Mouse (Mus musculus): ENCODE measurements at regions not wholly inside any gene's neighbourhood (a gene's known extent, or its start where the extent isn't known, plus 50 kb on each side); places are given as distances from the start of the nearest gene placed in this dataset.

DNA sequence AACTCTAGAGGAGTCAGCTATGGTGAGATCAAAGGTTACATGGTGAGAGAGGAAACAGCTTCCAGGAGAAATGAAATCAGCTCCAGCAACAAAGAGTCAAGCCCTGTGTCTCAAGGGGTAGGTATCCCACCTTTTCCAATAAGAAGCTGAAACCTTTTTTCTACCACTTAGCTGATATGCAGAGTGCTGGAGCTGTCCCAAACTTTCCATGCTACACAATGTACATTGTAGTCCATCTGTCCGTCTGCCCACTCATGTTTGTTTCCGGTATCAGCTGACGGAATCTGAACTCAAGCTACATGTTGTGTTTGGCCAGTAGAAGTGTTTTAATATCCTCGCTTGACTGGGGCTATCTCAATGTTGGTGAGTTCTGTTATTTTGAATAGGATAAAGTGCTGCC lies 83.6 kb upstream of the Ngf start:
- DNase-seq (ENCODE audit: low read depth, low spot score): no peak

DNA sequence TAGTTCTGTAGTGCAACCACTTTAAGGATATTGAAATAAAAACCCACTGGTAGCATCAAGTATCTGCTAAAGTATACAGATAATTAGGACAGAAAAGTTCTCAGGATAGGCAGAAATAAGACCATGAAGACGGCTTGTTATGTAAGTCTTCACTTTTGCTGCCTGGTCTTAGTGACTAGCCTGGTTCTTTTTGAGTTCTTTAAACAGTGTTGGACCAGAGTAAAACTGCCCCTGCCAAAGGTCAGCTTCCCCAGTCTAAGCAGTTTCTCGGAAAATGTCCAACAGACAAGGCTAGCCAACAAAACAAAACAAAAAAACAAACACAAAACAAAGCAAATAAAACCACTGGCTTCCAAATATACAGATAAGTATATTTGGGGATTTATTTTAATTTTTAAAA lies 85.1 kb upstream of the Ngf start:
- DNase-seq (ENCODE audit: low read depth, low spot score): no peak

DNA sequence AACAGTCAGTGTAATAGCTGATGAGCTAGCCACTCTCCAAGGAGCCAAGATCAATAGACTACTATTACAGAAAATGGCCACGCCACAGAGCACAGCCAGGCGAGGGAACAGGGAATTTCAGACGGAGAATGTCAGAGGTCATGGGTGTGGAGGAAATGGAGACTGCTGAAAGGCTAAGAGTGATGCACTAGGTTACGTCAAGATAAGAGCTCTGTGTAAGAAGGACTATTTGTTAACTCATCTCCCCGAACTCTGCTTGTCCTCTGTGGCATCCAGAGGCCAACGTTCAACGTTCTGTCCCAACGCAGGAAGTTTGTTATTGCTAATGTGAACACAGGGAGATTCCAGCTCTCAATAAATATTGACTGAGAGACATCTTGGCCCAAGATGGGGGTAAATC lies 86.0 kb upstream of the Ngf start:
- DNase-seq (ENCODE audit: low read depth, low spot score): no peak

DNA sequence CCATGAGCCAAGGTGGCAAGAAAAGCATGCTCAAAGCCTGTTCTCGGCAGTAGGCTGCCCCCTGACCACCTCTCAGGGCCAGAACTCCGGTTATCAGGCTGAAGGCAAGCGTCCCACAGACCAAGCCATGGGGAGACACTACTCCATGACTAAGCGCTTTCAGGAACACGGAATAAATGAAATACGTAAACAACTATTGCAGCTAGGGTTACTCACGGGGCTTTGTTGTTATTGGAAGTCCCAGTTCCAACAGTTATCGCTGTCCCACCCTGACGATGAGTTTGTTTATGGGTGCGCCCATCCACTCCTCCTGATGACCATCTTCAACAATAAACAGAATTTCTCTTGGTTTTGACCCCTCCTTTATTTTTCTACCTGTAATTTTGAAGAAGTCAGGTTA lies 88.0 kb upstream of the Ngf start:
- DNase-seq (ENCODE audit: low read depth, low spot score): no peak

DNA sequence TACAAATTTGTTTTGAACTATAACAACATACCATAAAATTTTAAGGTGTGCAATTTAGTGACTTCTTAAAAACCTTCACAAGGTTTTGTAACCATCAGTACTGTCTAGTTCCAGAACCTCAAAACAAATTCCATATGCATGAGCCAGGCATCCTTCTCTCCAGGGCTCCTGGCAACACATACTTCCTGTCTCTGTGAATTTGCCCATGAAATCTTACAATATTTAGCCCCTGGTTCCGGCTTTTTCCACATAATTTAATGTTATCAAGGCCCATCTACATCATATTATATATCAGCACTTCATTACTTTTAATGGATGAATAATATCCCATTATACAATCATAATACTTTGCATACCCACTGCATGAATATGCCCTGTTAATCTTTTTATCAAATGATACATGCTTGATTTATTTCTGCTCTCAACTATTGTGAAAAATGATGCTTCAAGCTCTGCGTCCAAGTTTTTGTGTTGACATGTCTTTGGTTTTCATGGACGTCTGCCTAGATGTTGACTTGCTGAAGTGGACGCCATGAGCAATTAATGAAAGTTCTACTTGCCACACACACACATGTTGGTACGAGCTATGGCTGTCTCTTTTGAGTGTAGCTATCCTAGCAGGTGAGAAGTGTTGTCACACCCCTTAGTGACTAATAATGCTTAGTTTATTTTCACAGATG lies 95.2 kb upstream of the Ngf start:
- DNase-seq (ENCODE audit: low read depth, low spot score): no peak

DNA sequence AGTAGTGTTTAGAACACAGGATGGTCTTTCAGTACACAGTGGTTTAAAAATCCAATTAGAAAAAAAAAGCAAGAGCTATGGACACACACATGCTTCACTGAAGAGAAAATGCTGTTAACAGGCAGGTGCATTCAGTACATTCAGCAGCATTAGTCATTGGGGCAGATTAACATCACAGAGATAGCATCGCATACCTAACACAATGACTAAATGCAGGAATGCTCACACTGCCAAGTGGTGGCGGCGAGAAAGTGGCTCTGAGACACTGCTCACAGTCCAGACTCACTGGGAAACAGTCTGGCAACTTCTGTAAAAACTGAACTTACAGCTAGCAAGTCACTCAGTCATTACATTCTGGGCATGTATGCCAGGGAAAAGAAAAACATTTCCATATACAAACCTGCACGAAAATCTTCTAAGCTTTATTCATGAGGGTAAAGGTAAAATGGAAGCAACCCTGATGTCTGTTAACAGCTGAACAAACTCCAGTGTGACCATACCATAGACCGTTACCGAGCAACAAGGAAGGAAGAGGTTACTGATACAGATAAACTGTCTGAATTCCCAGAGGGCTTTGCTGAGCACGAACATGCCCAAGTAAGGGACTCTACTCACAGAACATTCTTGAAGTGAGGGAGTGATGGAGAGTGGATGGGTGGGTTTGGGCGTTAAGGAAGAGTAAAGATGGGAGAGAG lies 97.4 kb upstream of the Ngf start:
- DNase-seq (ENCODE audit: low read depth, low spot score): no peak

DNA sequence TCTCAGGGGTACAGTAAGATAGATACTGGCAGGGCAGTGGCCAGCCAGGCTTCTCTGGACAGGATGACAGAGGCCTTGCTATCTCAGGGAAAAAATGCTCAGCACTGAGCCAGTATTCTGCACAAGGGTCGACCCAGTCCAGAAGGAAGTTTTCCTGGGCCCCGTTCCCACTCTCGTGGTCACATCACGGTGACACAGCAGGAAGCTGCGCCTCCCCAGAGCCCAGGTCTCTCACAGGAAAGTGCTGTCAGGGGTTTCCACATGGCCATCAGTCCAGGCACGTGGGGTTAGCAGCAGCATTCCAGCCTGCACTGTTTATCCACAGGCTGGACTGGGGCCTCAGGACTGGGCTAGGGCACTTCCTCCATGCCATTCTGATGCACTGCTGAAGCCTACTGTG lies 103.5 kb upstream of the Ngf start:
- no peak for DNase-seq (ENCODE audit: low read depth, low spot score)

DNA sequence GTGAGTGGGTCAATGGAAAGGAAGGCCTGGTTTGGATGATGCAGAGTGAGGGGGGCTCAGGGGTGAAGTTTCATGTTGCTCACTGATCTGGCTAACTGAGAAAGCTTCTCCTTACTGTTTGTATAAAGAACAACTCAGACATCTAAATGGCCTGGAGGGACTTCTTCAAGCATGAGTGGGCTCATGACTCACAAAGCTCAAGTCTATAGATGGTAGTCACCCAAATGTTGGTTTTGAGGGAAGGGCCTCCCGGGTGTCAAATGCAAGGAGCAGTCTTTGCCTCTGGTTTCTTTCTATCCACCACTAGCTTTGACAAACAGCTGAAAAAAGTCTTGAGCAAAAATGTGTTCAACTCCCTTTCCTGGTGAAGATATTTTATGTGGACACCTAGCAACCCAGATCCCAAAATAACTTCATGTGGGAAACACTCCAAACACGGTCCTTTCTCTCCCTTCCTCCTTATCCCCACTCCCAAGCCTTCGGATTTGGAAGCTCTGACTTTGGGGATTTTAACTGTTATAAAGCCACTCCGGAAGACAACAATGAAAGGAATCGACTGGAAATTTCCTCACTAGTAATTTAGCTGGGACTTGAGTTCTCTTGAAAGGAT lies 105.3 kb upstream of the Ngf start:
- DNase-seq (ENCODE audit: low read depth, low spot score): no peak

DNA sequence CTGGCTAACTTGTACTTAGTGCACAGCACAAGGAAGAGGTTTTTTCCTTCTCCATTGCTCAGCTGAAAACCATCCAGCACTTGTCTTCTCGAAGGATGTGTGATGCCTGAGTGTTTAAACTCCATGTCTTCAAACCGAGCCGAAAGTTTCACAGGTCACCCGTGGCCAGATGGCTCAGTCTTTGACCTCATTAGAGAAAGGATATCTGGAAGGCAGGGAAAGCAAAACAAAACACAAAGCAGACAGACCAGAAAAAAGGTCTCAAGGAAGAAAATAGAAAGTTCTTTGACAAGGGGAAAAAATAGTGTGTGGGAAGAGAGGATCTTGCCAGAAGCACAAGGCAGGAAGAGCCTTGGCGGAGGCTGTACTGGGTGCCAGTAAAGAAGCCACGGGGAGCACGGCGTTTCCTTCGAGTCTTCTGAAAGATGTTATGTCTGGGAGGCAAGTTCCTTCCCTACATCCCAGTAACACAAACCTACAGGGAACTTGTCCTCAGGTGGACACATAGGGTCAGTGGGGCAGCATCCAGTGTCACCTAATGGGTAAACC lies 108.9 kb upstream of the Ngf start:
- no peak for DNase-seq (ENCODE audit: low read depth, low spot score)

DNA sequence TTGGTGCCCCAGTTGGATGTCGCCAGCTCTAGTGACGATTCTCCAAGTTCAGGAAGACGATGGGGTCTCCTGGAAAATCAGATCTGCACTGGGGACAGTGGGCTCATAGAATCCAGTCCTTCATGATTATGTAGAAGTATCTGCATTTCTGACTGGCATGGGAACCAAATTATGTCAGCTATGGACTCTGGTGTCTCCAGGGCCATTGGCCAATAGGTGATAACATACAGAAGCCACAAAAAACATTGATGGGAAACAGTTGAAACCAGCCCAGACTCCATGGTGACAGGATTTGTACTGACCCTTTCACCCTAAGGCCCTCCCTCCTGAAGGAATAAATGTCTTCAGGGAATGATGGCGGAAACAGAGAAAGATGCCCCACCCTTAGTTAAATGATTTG lies 110.9 kb upstream of the Ngf start:
- DNase-seq (ENCODE audit: low read depth, low spot score): no peak

DNA sequence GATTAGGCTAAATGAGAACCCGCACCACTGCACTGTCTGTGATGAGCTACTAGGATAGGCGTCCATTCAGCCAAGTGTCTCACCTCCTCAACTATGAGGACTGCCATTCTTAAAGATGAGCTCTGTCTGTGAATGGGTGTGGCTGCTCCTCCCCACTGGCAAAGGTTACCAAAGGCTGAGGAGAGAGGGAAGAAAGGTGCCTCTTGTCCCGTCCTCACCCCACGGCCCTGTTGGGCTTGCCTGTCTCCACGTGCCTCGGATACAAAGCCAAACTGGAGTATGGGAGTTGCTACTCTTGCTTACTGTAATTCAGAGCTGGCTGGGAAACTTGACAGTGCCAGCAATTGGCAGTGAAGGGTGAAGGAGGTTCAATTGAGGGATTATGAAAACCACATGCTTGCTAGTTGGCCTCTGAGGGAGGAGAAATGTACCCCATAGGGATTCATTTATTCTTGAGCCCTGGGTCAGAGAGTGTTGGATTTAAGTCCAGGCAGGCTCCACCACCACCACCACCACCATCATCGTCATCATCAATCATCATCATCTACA lies 112.6 kb upstream of the Ngf start:
- no peak for DNase-seq (ENCODE audit: low read depth, low spot score)

DNA sequence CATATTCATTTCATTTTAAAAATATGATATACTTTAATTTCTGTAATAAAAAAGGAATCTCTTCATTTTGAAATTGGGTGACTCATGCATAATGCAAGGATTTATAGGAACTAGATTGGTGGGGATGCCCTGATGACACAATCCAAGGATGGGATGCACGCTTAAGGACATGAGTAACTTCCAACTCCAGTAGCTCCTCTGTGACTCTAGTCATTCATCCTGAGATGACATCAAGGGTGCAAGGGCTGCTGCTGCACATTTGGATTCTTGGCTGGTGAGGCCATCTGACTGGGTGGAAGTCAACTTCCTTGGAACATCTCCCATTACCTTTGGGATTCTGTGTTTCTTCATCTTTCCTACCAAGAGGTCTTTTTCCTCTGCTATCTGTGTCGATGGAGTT lies 114.4 kb upstream of the Ngf start:
- DNase-seq (ENCODE audit: low read depth, low spot score): no peak

DNA sequence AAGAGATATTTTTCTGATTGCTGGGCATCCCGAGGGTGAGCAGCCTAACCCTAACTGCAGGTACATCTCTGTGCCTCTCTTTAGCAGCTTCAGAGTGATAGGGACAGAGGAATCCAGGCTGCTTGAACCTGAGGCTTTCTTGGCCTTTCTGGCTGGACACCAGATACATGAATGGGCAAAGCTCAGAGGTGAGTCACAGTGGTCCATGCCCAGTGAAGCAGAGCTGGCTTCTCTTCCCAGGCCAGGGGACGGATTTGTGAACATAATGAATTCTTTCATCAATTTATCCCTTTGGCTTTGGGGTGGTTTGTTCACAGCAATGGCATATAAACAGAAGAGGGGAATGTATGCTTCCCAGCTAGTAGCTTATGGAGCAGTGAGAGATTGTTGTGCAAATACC lies 114.9 kb upstream of the Ngf start:
- DNase-seq (ENCODE audit: low read depth, low spot score): no peak

DNA sequence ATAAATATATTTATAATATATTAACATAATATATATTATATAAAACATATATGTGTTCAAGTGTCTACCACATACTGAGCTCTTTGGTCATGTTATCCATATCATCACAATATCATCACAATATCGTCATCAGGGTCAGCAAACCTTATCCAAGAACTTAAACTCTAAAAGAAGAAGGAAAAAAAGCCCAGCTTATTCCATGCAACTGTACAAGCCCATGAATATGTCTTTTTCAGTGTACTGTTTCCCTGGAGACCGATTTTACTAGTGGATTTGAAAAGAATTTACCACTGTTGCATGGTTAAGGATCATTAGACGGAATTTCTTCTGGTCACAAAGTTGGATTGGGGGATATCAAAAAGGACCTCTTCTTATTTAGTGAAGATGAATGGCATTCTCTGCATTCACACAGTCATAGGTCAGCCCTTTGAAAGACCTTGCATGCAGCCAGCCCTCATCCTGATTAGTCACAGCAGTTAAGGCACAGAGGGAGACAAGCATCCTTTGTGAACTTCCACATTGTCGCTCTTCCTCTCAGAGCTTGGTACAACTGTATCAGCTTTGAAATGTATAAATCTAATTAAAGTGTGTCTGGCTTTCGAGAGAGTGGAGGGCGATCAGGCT lies 116.3 kb upstream of the Ngf start:
- no peak for DNase-seq (ENCODE audit: low read depth, low spot score)

DNA sequence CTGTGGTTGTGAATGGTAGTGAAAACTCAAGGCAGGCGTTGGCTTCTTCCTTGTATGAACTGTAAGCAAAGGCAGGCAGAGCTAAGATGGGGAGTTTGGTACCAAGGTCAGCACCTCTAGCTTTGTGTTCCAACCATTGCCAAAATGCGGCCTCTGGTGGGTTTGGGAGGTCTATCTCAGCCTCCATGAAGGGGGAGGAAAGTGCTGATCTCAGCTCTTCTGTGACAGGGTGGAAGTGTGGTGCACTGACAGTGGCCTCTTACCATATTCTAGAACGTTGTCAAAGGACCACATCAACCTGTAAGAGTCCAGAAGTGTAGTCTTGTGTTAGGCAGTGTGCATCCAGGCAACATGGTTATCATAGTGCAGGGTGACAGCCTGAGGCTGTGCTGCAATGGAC lies 123.6 kb upstream of the Ngf start:
- no peak for DNase-seq (ENCODE audit: low read depth, low spot score)

DNA sequence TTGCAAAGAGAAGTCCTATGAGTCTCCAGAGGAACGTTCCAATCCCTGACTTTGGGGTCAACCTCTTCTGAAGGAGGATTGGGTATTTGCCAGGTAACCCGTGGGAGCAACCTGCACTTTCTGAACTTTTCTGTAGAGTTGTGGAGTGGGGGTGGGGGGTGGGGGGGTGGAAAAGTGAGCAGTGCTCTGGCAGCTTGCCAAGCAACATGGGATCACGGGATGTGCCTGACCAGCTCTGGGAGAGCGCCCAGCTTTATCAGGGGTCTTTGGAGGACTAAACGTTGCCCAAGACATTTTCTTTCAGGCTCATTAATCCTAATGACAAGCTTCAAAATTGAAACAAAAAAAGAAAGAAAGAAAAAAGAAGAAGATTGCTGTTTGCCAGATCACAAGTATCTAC lies 124.4 kb upstream of the Ngf start:
- DNase-seq (ENCODE audit: low read depth, low spot score): no peak

DNA sequence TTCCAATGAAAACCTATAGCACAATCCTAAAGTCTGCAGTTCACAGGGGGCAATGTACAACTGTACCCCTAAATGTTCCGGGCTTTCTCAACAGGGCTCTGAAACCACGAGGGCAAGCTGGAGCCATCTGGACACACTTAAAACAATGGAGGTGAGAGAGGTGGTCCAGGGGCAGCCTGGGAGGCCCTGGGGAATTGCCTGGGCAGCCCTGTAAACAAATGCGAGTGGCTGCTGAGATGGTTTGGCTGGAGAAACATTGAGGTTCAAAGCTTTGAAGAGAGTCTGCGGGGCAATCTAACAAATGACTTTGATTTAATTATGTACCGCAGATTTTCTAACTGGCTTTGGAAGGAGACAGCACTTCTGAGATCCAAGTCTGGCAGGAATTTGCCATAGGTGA lies 129.0 kb upstream of the Ngf start:
- no peak for DNase-seq (ENCODE audit: low read depth, low spot score)

DNA sequence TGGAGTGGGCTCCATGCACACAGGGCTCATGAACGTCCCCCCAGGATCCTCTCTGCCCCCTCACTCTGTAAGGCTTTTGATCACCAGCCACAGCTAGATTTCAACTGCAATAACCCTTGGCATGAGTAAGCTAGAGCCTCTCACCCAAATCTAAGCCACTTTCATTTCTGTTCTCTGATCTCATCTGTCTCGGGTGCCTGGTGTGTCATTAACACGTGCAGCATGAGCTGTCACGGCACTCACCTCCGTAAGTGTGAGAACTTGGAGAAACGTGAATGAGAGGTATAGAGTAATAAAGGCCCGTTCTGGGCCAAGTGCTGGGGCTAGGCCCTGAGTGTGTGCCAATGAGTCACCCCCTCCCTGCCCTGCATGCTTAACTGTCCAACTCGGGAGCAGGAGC lies 131.8 kb upstream of the Ngf start:
- no peak for DNase-seq (ENCODE audit: low read depth, low spot score)

DNA sequence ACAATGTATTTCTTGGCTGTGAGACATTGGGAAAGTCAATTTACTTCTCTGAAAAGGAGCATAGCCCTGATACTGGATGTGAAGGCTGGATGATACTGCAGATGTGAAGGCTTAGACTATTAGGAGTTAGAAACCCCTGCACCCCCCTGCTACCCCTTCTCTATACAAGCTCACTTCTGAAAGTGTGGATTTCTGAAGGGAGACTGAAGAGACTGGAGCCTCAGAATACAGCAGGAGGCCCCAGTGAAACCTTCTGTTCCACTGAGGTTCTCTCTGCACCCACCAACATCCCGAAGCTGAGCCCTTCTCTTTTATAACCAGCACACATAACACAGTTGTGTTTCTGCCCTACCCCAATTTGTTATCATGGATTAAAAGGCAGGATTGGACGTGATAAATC lies 131.7 kb upstream of the Vangl1 start:
- DNase-seq (ENCODE audit: low read depth, low spot score): no peak

DNA sequence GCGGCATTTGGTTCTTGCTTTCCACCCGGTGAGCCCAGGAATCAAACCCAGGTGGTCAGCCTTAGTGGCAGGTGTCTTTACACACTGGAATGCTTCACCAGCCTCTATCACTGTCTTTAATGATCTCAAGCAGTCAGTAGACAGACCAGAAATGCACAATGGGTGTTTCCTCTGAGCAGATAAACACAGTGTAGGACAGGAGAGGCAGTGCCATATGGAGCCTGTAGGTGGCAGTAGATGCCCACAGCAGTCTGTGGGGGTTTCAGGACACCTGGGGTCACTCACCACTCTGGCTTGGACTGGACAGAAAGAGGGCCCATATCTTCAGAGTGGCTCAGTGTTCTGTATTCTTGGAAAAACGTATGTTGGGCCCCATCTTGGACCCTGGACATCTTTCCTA lies 130.7 kb upstream of the Vangl1 start:
- DNase-seq (ENCODE audit: low read depth, low spot score): peak; percentile 39

DNA sequence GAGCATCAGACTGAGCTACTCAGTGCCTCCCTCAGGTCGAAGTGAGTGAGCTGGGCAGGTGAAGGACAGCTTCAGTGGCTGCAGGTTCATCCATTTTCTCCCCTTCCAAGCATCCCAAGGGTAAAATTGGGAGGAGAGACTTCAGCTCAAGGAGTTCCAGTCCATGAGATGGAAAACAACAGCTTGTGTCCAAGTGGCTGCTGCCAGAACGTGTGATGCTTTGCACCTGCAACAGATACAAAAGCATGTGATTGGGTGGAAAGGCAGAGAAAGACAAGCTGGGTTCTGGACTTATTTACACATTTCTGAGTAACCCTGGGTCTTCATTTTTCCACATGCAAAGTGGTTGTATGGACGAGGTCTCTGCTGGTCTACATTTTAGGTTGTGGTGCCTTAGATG lies 127.7 kb upstream of the Vangl1 start:
- DNase-seq (ENCODE audit: low read depth, low spot score): no peak

DNA sequence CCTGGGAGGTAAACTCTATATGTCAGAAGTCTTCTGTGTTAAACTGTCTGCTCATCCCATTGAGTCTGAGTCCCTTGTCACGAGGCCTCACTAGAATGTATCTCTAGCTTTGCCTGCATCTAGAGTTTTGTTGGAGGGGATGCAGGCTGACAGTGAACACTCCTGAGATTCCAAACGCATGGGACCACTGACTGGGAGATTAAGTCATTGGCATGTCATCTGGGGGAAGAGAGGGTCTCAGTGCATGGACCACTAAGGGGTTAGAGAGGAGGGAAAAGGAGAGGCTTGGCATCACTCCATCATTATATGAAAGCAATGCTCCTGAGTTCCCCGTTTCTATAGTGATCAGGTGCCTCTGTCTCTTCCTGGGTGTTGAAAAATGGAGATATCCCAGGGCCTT lies 114.8 kb upstream of the Vangl1 start:
- DNase-seq (ENCODE audit: low read depth, low spot score): no peak

All from A20 (cell line).